Mouse (Mus musculus) urinary bladder, postnatal 25 days (tissue): Measurements from ENCODE around the gene Dydc1.
A peak's percentile ranks its signal among the peaks of the same experiment; 100 is the strongest.
"Not testable (repeated sequence)": the region's sequence is repeated elsewhere in the genome, so short reads cannot be mapped to it uniquely, and the experiment has no call there.

Experiments used
- DNase-seq: peaks from one replicate; pipeline ENCODE4 v3.0.0; 2022; ENCODE audit warnings: low spot score

Gene Dydc1

DNA sequence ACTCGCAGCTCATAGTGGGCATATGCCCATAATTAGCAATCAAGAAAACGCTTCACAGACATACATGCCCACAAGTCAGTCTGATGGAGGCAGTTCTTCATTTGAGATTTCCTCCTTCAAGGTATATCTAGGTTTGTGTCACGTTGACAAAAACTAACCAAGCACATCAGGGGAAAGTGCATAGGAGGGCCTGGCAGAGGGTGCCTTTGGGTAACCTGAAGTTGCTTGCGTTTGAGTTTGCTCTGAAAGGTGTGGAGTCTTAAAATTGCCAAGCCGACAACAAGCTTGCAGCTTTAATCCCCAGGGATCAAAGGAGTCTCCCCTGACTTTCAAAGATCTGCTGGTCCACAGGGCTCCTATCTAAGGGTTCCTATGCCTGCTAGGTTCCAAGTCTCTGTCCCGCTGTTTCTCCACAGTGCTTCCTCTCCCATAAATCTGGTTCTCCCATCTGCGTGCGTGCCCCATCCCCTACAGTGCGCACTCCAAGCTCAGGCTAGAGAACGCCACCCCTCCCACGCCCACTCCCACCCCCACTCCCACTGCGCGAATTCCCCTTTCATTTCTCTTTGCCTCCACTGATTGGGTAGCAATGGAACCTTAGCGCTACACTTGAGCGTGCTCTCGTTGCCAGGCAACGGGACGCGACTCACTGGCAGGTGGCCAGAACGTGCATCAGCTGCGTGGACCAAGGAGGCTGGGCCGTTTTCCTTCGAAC is at the start of gene Dydc1:
Dydc1 (plus strand) TSS at position 683 of the 715 bp plus-strand sequence.
- DNase-seq = peak; percentile 31

DNA sequence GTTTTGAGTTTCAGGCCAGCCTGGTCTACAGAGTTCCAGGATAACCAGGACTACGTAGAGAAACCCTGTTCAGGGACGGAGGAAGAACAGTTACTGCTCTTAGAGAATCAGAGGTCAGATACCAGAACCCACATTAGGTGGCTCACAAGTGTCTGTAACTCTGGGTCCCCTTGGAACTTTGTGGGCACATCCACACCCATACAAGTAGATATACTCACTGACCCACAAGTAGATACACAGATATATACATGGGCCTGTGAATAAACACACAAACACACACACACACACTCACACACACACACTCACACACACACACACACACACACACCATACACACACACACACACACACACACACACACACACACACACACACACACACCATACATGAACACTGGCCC is 47.6 kb upstream of the Dydc1 start:
- no peak for DNase-seq

GRCm38 (mm10) chr14:41025594-41026284 is 47.0 kb upstream of the Dydc1 start:
- no peak for DNase-seq

DNA sequence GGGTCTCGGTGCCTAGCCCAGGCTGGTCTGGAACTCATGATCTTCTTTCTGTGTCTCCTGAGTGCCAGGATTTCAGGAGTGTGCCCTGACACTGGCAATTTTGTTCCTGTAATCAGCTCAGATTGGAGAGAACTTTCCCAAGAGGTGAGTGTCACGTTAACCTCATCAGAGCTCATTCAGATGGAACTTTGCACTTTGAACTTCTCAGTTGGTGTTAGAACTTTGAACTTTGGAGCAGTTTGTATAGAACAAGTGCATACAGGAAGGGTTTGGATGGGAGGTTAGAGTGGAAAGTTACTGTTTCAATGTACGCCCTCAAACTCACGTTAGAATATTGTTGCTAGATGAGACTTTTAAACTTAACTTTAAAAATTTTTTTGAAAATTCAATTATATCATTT is 43.4 kb upstream of the Dydc1 start:
- no peak for DNase-seq

DNA sequence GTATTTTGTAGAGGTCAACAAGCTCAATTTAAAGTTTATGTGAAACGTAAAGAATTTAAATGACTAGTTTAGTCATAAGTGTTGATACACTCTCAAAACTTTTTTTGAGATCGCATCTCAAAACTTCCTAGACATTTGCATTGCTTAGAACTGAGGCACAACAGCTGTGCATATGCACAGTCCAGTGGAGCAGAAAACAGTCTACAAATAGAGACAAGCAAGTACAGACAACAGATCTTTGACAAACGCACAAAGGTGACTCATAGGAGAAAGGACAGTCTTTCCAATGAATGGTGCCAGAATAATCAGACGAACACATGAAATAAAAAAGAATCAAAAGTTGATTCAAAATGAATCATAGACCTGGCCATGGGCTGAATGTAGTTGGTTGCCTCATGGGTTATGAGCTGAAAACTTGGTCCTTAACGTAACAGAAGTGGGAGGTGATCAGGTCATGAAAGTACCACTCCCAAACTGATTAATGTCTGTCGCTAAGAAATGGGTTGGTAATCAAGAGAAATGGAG is 41.7 kb upstream of the Dydc1 start:
- DNase-seq = no peak

GRCm38 (mm10) chr14:41033135-41034110 is 39.3 kb upstream of the Dydc1 start:
- DNase-seq = peak; percentile 71

- DNase-seq = peak; percentile 53
These were observed 37.4 kb upstream of the Dydc1 start for GRCm38 (mm10) chr14:41035146-41035798.

DNA sequence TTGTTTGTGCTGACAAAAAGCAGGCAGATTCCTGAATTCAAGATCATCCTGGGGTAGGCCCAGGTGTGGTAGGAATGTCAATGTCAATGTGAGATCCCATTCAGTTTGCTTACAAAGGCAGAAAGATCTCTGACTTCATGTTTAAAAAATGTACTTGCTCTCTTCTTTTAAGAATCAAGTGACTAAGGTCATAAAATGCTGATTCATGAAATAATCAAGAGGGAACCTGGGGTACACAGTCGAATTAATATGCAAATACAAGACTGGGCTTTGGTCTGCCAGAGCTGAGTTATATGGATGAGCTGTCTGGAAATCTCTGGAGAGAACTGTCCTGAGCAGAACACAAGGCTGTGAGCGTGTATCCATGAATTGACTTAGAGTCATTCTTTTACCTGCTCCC is 25.3 kb upstream of the Dydc1 start:
- no peak for DNase-seq

- DNase-seq = no peak
These were observed 22.2 kb upstream of the Dydc1 start for GRCm38 (mm10) chr14:41050471-41050870.

DNA sequence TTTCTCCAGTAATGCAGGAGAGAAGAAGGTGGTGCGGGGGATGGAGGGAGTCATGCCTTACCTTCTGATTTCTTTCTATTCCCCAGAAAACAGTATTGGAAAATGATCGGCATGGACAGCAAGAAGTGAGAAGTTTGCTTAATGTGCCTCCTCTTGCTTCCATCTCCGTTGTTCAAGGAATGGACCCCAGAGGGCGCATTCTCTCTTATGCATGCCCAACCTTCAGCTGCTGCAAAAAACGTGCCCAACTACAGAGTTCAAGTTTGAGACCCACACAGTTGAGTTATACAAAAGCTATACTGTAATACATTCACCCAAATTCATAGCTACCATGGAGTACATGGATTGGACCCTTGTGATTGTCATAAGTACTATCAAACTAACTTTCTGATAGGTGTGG is 20.2 kb upstream of the Dydc1 start:
- no peak for DNase-seq

DNA sequence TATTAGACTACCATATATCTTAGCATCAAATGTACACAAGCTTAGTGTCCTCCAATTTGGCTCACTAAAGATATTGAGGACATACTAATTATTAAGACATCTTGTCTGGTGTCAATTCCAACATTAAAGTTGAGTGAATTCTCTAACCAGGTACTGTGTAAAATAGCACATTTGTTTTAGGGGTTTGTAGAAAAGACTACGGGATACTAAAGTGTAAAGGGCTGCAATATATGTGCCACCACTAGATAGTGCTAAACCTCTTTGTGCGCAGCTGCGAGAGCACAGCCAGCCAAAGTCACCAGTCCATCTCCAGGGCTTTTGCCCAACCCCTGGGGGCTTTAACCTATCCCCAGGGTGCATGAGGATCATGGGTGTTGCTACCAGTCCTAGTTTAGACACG is 19.5 kb upstream of the Dydc1 start:
- not testable (repeated sequence) for DNase-seq

DNA sequence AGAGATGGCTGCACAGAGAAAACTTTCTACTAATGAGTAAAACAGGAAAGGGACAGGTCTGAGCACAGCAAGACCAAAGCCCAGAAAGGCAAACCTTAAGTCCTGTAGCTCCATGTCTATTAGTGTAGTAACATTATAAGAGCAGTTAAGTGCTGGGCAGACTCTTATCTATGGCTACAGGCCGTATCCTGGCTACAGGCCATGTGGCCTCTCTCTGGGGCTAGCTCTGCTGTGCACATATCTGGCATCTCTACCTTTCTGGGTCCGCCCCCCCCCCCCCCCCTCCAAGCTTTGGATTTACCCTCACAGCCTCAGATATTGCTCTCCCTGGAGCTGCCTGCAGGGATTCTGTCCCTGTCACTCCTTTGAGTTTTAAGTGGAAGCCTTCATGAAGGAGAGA is 7.5 kb upstream of the Dydc1 start:
- no peak for DNase-seq

DNA sequence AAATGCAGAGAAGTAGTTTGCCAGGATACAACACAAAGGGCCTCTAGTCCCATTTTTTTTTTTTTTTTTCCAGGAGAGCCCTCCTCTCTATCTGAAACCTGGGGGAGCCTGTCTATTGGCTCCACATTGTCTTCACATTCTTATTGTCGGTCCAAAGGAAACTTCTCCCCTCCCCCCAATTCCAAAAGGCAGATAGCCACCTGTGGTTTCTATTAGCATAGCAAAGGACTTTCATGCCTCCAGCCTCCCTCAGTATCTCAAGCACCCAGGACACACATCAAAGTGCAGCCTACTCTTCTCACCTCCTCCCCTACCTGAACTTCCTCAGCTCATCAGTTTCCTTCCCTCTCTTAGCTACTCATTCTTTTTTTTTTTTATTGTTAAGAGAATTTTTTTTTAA is 6.3 kb upstream of the Dydc1 start:
- no peak for DNase-seq

DNA sequence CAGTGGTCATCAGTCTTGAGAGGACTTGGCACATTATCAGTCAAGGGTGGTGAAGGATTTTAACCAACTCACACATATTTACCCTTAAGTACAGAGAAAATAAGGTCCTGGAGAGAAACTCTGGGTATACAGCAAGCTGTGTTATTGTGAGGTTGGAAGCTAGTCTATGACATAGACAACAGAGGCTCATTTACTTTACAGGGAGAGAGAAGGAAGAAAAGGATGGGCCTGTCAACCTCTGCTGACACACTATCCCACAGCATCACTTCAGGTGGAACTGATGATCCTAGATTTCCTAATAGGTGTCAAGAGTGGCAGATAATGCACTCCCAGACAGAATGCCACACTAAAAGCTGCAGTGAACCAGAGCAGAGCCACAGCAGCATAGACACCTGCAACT is 3.6 kb upstream of the Dydc1 start, which contains the start of gene Dydc2:
Dydc2 (minus strand) TSS at position 101 of the 400 bp plus-strand sequence.
- no peak for DNase-seq

- no peak for DNase-seq
These were observed 2.4 kb upstream of the Dydc1 start for GRCm38 (mm10) chr14:41070343-41070742.

DNA sequence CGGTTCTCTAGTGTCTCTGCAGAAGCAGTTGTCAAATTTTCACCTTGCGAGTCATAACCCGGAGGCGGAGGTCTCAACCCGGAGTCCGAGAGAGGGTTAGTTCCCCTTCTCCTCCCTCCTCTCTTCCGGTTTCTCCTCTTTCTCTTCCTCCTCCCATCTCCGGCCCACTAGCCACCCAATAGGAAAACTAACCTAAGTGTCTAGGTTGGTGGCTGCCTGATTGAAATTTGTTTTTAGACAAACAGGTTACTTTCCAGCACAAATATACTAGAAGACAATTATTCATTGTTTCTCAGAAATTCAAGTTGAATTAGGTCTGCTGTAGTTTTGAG is 199 bp downstream of the Dydc1 start:
- DNase-seq = no peak

DNA sequence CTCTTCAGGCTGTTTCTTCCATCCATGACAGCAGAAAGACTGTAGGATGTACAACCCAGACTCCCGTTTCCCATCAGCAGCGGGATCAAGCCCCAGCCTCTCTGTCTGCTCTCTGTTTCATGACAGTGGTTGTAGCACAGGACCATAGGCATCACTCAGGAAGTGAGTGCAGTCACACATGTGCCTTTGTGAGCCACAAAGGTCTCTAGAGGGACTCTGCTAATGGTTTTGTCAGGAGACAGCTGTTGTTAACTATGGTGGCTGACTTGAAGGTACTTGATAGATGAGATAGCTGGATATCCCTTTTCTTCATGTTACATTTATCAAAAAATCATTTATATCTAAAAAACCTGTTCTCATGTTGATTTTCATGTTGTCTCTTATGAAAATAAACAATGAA is 9.7 kb downstream of the Dydc1 start:
- no peak for DNase-seq

DNA sequence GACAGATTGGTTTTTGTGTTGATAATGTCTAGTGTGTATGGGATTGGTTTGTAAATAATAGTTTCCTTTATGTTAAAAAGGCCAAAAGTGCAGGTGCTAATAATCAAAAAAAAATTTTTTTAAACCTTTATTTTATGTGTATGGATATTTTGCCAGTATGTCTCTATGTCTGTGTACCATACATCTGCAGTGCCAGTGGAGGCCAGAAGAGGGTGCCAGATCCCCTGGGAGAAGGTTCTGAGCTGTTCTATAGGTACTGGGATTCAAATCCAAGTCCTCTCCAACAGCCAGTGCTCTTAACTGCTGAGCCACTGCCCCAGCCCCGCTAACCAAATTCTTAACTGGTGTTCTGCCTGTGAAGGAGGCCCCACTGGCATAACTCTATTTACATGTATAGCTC is 14.8 kb downstream of the Dydc1 start:
- DNase-seq = no peak

DNA sequence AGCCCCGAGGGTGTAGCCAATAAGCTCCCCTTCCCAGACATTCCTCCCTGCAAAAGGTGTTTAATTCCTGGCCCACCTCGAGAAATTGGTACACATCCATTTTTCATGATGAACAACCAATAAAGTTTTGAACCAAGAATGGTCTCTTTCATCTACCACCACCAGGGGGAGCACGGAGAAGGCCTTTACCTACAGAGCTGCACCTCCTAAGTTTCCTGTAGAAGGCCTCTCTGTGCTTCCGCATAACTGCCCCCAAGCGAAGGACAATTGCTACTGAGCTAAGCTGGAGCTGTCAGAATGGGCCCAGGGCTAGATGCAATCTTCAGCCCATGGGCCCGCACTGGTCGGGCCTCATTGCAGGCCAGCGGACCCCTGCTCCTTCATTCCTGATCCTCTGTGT is 18.1 kb downstream of the Dydc1 start:
- DNase-seq = peak; percentile 11

DNA sequence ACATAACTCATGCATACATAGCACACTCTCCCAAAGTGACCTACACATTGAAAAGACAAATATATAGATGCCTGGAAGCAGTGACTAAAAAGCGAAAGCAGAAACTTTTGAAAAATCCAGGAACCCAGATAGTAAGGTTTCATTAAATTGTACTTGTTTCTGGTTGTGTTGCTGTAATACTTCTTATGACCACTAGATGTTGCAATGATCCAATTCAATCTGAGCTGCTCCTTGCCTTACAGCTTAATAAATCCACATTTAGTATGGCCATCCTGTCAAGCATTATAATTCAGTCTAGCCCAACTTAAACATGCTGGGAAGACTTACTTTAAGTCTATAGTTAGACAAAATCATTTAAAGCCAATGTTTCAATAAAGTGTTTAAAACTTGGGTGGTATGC is 21.4 kb downstream of the Dydc1 start:
- no peak for DNase-seq

GRCm38 (mm10) chr14:41096296-41096860 is 23.7 kb downstream of the Dydc1 start:
- DNase-seq = no peak

DNA sequence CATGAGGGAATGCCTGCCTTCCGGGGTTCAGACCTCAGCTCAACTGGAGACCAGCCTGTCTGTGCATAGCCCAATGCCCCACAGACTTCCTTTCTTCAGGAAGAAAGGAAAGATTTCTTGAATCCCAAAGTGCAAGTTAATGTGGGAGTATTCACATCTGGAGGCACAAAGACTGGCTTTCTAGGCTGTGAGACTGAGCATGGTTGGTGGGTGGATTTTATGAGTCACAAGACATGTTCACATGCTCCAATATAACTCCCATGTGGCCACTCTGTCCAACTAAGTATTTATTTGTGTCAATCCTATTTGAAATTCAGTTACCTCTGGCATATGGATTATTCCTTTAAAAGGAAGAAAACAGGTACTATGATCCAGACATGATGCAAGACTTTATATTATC is 26.0 kb downstream of the Dydc1 start:
- no peak for DNase-seq
